Mouse (Mus musculus) forebrain, embryonic 12.5 days (tissue): ENCODE measurements around the gene Slc39a11. TPM values are rescaled to one million over a fixed set of nuclear protein-coding genes. Genes with fewer than 3 reads are reported as not detected.
A peak's percentile ranks its signal among the peaks of the same experiment; 100 is the strongest.

Experiments used
- ATAC-seq: fragments of 200-750 bp; cut with Nextera tagmentation; 2 replicates; pipeline ENCODE4 v1.8.0; 2017; ENCODE audit warnings: moderate TSS enrichment; ENCODE audit not compliant: low FRiP score
- H3K27ac ChIP-seq: fragments of 300-500 bp; sonication (generic); 2 replicates; pipeline ENCODE4 v1.5.1; 2016; ENCODE audit warnings: mild to moderate bottlenecking
- H3K27me3 ChIP-seq: fragments of 300-500 bp; sonication (generic); 2 replicates; pipeline ENCODE4 v1.6.1; 2016; ENCODE audit warnings: mild to moderate bottlenecking
- H3K36me3 ChIP-seq: fragments of 300-500 bp; sonication (generic); replicated peaks from 2 replicates; pipeline ENCODE4 v1.6.1; 2016; ENCODE audit warnings: mild to moderate bottlenecking
- H3K4me1 ChIP-seq: fragments of 300-500 bp; sonication (generic); 2 replicates; pipeline ENCODE4 v1.6.1; 2016
- H3K4me2 ChIP-seq: fragments of 300-500 bp; sonication (generic); 2 replicates; pipeline ENCODE4 v1.6.1; 2016; ENCODE audit warnings: mild to moderate bottlenecking, moderate library complexity
- H3K4me3 ChIP-seq: fragments of 300-500 bp; sonication (generic); replicated peaks from 2 replicates; pipeline ENCODE4 v1.5.1; 2016; ENCODE audit warnings: mild to moderate bottlenecking
- H3K9ac ChIP-seq: fragments of 300-500 bp; sonication (generic); 2 replicates; pipeline ENCODE4 v1.6.1; 2016; ENCODE audit warnings: mild to moderate bottlenecking
- H3K9me3 ChIP-seq: fragments of 300-500 bp; sonication (generic); 2 replicates; pipeline ENCODE4 v1.6.1; 2016
- WGBS: fragments of 180-500 bp; shearing (Covaris S2); methylation state at CpG from one replicate; pipeline ENCODE4 v1.1.7; 2016; 5-methylcytosine and 5-hydroxymethylcytosine counted together
- polyA plus RNA-seq: library from polyadenylated mRNA; unstranded; fragments of >200 nt; fragmentation: Nextera tagmentation; extraction: Ambion mirVana; gene quantifications from 2 replicates; pipeline ENCODE4 v1.2.1, GENCODE M21; 2016

Gene Slc39a11
- polyA plus RNA-seq, 1 experiment from 2014 or later: 25.1 TPM

DNA sequence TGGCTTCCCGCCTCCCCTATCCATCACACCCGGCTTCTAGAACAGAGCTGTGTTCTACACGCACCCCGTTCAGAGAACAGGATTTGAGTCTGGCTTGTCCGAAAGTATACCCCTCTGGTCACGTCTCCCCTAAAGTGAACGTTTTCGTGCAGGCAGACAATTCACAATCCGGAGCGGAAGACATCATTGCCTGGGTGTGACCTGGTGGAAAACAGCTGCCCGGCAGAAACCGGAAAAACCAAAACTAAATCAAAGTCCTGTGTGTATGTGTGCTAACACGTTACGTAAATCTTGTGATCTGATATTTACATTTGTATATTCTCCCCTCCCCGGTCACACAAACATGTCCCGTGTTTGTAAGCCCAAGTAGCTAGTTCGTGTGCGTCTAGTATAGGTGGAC is 24.4 kb downstream of the Slc39a11 start:
- peaks cover 7% of the 10 kb centered on the region for H3K4me1 ChIP-seq
- no peak overlapping the region for H3K27ac ChIP-seq
- ATAC-seq: no peak
- peaks cover 20% of the 10 kb centered on the region for H3K27me3 ChIP-seq
- peaks cover 8% of the 10 kb centered on the region; the same call in 1 of the 2 replicates for H3K36me3 ChIP-seq
- no peaks in the 10 kb centered on the region for H3K9me3 ChIP-seq
- H3K4me2 ChIP-seq: no peak overlapping the region
- no peak overlapping the region for H3K4me3 ChIP-seq
- WGBS: 93% methylated on average over 18 of the region's 18 CpGs
- H3K9ac ChIP-seq: no peak overlapping the region

DNA sequence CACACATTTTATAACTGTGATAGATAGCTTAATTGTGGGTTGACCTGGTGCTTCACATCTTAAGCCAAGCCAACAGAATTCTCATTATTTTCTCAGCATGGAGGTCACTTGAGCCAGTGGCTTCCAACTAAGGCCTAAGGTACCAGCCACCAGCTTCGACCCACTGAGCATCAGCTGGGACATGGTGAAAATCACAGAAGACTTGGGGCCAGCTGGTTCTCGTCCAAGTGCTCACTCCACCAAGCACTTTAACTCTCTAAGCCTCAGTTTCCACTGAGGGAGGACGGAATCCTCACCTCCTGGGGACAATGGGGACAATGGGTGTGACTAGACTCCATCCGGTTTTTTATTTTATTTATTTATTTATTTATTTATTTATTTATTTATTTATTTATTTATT is 27.9 kb downstream of the Slc39a11 start:
- H3K27ac ChIP-seq: no peak overlapping the region
- H3K27me3 ChIP-seq: peaks cover 49% of the 10 kb centered on the region
- 90% methylated on average over 4 of the region's 4 CpGs for WGBS

DNA sequence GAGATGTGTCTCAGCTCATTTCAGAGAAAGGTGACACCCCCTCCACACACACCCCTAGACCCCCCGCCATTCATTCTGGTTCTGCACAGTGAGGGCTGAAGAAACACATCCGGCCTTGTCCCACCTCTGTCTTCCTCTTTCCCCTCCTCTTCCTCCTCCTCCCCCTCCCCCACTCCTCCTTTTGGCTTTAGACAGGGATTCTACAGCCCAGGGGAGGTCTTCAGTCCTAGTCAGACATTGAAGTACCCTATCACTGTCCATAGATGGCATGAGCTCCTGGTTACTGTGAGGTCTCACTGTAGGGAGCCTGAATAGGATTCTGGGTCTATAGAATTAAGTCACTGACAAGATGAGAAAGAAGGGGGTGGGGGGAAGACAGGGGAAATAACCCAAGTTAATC is 28.9 kb downstream of the Slc39a11 start:
- H3K4me1 ChIP-seq: peaks cover 34% of the 10 kb centered on the region

More for the DNA sequence above, 27.9 kb downstream of the Slc39a11 start:
- H3K4me2 ChIP-seq: no peak overlapping the region
- no peaks in the 10 kb centered on the region for H3K9me3 ChIP-seq
- H3K36me3 ChIP-seq: peaks cover 8% of the 10 kb centered on the region; the same call in 1 of the 2 replicates
- no peak for ATAC-seq
- H3K9ac ChIP-seq: no peak overlapping the region
- H3K4me1 ChIP-seq: peaks cover 34% of the 10 kb centered on the region
- H3K4me3 ChIP-seq: no peak overlapping the region

DNA sequence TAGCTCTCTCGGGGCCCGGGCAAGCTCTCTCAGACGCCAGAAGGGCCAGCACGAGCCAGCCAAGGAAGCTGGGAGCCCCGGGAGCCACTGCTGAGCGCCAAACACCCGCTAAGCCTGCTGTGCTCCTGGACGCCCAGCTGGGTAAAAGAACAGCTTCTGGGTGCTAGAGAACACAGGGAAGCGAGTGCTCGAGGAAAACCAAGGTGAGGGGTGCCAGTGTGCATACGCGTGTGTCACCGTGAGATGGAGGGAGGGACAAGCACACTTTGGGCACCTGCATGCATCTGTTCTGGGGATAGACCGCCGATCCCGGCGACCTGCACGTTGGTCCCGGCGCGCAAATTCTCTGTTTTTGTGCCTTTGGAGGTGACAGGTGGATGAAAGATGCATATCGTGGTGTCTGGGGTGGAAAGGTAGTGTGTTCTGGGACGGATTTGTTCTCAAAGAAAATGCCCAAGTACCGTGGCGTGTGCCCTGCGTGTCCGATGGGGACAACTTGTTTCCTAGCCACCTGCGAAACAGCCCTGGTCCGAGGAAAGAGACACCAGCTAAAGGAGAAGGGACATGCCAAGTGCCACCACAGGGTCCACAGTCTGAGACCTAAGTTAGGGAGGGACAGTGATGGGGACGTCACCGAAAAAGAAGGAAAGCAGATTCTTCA is 30.3 kb downstream of the Slc39a11 start:
- Histone ChIP-seq H3K27ac (0 out of 2 replicates have a peak overlapping the region, but pooled peaks have one; percentile 36), H3K27me3 (peaks cover 50% of the 10 kb centered on the region), H3K4me2 (peak overlapping the region; percentile 98), H3K9ac (peak overlapping the region; percentile 59), H3K9me3 (no peaks in the 10 kb centered on the region), H3K4me1 (peaks cover 34% of the 10 kb centered on the region), H3K4me3 (peak overlapping the region; percentile 56), H3K36me3 (peaks cover 6% of the 10 kb centered on the region; the same call in 1 of the 2 replicates)
- 1% methylated on average over 31 of the region's 31 CpGs for WGBS
- 0 out of 2 replicates have a peak, but pooled peaks have one; percentile 4 for ATAC-seq

More for the DNA sequence above, 28.9 kb downstream of the Slc39a11 start:
- 61% methylated on average over 2 of the region's 2 CpGs for WGBS
- peak overlapping the region; percentile 56 for H3K4me3 ChIP-seq
- no peak for ATAC-seq
- H3K27me3 ChIP-seq: peaks cover 50% of the 10 kb centered on the region
- H3K9me3 ChIP-seq: no peaks in the 10 kb centered on the region
- no peak overlapping the region for H3K27ac ChIP-seq
- H3K36me3 ChIP-seq: peaks cover 8% of the 10 kb centered on the region; the same call in 1 of the 2 replicates
- H3K4me2 ChIP-seq: peak overlapping the region; percentile 98
- H3K9ac ChIP-seq: no peak overlapping the region

DNA sequence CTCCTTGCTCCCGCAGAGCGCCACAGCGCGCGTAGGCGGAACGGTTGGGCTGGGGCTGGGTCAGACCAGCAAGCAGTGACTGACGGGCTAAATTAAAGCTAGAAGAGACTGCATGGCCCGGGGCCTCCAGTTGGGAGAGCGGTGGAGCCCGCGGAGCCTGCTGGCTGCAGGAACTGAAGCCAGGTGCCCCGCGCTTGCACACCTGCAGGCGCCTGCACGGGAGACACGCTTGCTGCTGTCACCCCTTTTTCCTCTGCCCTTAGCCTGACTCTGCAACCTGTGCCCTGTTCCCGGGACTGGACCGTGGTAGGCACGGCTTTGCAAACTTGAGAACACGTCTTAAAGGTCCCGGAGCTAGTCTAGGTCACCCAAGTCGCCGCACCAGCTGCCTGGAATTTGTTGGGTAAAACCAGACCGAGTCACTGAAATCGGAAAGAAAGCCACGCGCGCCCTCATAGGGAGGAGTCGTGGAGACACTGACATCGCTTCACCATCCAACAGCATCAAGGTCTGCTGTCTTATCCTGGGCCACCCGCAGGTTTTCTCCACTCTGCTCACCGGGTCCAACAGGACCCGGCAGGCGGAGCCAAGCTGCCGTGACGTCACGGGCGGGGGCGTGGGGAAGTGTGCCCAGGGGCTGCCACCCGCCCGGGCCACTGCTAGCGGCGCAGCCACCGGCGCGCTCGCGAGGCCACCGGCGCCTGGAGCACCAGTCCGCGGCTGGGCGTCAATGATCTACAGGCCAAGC is 31.0 kb downstream of the Slc39a11 start, which contains the start of gene Sstr2:
Sstr2 (plus strand) TSS at position 671 of the 748 bp plus-strand sequence.
- H3K9me3 ChIP-seq: no peaks in the 10 kb centered on the region
- H3K36me3 ChIP-seq: no peaks in the 10 kb centered on the region
- 0 out of 2 replicates have a peak within 1 kb of the TSS, but pooled peaks have one; percentile 36 for H3K27ac ChIP-seq
- under 1% methylated on average over 54 of the region's 54 CpGs for WGBS
- H3K4me2 ChIP-seq: peak within 1 kb of the TSS; percentile 98
- H3K27me3 ChIP-seq: peaks cover 54% of the 10 kb centered on the region
- peak; percentile 82 for ATAC-seq
- peak within 1 kb of the TSS; percentile 59 for H3K9ac ChIP-seq
- H3K4me1 ChIP-seq: peaks cover 34% of the 10 kb centered on the region
- H3K4me3 ChIP-seq: peak within 1 kb of the TSS; percentile 56

DNA sequence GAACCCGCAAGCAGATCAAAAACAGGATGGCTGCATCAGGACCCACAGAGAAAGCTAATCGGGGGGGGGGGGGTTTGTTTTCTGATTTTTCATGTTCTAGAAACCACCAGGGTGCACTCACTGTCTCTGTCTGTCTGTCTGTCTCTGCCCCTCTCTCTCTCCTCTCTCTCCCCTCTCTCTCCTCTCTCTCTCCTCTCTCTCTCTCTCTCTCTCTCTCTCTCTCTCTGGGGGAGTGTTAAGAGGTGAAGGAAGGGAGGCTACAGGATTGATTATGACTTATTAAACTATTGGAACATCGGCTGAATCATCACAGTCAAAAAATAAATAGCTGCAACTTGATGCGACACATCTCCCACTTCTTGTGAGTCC is 31.6 kb downstream of the Slc39a11 start:
- peak overlapping the region; percentile 56 for H3K4me3 ChIP-seq
- H3K27ac ChIP-seq: 0 out of 2 replicates have a peak overlapping the region, but pooled peaks have one; percentile 13
- no peak for ATAC-seq
- H3K4me2 ChIP-seq: peak overlapping the region; percentile 98
- WGBS: 22% methylated on average over 4 of the region's 4 CpGs
- H3K9me3 ChIP-seq: no peaks in the 10 kb centered on the region
- H3K36me3 ChIP-seq: no peaks in the 10 kb centered on the region
- H3K9ac ChIP-seq: 0 out of 2 replicates have a peak overlapping the region, but pooled peaks have one; percentile 59
- peaks cover 56% of the 10 kb centered on the region for H3K27me3 ChIP-seq
- H3K4me1 ChIP-seq: peaks cover 34% of the 10 kb centered on the region

DNA sequence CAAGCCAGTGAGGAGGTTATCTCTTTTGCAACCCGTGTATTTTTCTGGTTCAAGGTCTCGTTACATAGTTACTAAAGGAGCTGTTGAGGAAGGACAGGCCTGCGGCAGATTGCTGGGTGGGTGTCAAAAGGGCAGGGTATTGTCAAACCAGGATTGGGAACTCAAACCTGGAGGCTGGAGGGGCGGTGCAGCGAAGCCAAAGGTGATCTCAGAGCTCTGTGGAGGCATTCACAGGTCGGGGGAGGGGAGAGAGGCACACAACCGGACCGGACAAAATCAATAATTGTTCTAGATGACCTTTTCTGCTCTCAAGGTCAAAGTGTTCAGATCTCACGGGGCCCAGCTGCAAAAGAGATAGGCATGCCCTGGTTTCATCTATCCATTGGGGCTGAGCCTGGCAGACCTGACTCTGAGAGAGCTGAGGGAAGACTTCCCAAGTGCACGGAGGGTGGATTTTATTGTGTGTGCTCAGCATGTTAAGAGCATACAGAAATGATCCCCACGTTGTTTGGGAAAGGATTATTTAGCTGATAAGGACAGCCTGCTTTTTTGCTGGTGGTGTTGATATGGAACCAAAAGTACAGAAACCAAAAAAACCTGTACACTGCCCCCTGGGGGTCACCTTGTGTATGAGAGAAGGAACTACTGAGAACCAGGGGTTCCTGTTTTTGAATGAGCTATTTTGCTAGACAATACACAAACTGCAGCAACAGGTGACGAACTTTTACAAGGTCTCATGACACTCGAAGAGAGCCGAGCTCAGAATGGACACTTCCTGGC is 32.6 kb downstream of the Slc39a11 start:
- H3K36me3 ChIP-seq: no peaks in the 10 kb centered on the region
- ATAC-seq: no peak
- 41% methylated on average over 14 of the region's 14 CpGs for WGBS
- peaks cover 36% of the 10 kb centered on the region for H3K4me1 ChIP-seq
- H3K4me3 ChIP-seq: no peak overlapping the region
- no peak overlapping the region for H3K4me2 ChIP-seq
- H3K27ac ChIP-seq: no peak overlapping the region
- peaks cover 56% of the 10 kb centered on the region for H3K27me3 ChIP-seq
- no peak overlapping the region for H3K9ac ChIP-seq
- no peaks in the 10 kb centered on the region for H3K9me3 ChIP-seq

DNA sequence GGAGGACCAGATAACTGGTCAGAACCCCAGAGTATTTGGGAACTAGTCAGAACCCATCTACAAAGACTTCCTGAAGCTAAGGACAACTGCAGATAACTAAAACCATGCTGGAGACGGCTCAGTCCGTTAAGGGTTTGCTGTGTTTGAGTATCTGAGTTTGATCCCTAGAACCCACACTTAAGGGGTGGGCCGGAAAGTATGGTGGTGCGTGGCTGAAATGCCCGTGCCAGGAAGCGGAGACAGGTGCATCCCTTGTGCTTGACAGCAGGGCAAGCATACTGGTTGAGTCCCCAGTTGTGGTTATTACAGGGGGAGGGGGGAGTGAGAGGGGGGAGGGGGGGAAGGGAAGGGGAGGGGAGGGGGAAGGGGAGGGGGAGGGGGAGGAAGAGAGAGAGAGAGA is 35.4 kb downstream of the Slc39a11 start:
- ATAC-seq: no peak
- H3K27me3 ChIP-seq: peaks cover 29% of the 10 kb centered on the region
- WGBS: 86% methylated on average over 6 of the region's 6 CpGs
- H3K9ac ChIP-seq: no peak overlapping the region
- H3K4me1 ChIP-seq: peaks cover 28% of the 10 kb centered on the region
- H3K36me3 ChIP-seq: no peaks in the 10 kb centered on the region
- no peak overlapping the region for H3K27ac ChIP-seq
- H3K4me3 ChIP-seq: no peak overlapping the region
- H3K9me3 ChIP-seq: no peaks in the 10 kb centered on the region
- H3K4me2 ChIP-seq: no peak overlapping the region

DNA sequence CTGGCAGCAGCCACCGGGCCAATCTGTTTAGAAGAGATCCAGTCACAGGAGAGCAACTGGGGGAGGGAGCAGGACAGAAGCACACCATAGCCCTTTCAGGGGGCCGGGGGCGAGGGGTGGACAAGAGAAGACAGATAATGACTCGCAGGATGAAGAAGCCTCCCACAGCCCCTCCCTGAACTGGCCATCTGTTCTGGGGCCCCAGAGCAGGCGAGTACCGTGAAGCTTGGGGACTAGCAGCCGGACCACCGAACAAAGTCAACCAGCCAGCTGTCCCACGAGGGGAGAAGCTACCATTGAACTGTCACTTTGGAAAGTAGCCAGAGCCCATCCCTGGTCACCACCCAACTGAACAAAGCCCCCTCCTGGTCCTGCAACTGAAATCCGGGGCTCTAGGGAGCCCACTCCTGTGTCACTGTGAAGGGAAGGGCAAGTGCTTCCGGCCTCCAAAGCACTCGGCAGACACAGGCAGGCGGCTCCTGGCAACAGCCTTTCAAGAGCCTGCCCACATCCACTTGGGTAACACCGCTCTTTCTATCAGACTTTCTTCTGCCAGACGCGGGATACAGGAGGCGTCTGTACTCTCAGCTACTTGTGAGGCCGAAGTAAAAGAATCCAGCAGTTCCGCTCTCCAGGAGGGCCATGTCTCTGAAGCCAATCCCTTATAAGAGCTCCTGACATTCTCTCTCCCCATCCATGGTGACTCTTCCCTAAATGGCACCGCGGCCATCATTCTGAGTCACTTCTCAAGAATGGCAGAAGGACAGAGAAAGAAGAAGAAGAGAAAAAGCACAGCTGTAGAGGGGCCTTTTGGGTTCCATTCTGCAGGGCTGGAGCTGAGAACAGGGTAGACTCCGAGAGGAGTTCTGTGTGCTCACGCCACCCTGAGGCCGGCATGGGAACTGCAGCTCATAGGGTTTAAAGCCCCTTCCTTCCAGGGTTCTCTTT is 37.9 kb downstream of the Slc39a11 start:
- peak overlapping the region; percentile 83 for H3K27ac ChIP-seq
- H3K4me2 ChIP-seq: peak overlapping the region; percentile 6; the same call in 1 of the 2 replicates
- peaks cover 6% of the 10 kb centered on the region; the same call in 1 of the 2 replicates for H3K27me3 ChIP-seq
- no peaks in the 10 kb centered on the region for H3K9me3 ChIP-seq
- H3K4me1 ChIP-seq: peaks cover 10% of the 10 kb centered on the region
- H3K9ac ChIP-seq: peak overlapping the region; percentile 21; the same call in 1 of the 2 replicates
- no peak overlapping the region for H3K4me3 ChIP-seq
- WGBS: 29% methylated on average over 24 of the region's 24 CpGs
- ATAC-seq: peak; percentile 77; the same call in 1 of the 2 replicates
- H3K36me3 ChIP-seq: no peaks in the 10 kb centered on the region

DNA sequence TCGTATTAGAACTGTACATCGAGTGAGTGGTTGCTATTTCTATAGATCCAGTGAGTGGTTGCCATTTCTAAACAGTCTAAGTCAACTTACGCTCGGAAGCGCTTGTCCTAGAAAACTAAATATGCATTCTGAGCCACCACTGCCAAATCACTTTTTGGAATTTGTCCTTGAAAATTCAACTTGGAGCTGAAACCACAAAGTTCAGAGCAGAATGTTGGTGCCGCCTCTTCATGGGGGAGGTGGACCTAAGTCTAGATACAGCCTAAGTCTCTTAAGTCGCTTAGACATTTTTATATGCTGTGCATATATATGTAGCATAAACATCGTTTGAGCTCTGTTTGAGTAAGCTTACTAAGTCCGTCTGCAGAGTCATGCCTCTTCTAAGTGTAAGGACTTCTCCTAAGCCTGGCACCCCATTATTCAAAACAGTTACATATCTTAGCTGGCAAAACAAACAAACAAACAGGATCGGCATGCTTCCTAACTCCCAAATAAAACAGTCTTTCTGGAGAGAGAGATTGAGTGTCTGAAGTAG is 38.7 kb downstream of the Slc39a11 start:
- ATAC-seq: no peak
- H3K9ac ChIP-seq: 0 out of 2 replicates have a peak overlapping the region, but pooled peaks have one; percentile 21
- H3K4me3 ChIP-seq: no peak overlapping the region
- no peaks in the 10 kb centered on the region for H3K36me3 ChIP-seq
- WGBS: 91% methylated on average over 10 of the region's 10 CpGs
- peaks cover 6% of the 10 kb centered on the region; the same call in 1 of the 2 replicates for H3K27me3 ChIP-seq
- H3K4me1 ChIP-seq: peaks cover 10% of the 10 kb centered on the region
- peak overlapping the region; percentile 83 for H3K27ac ChIP-seq
- no peaks in the 10 kb centered on the region for H3K9me3 ChIP-seq
- no peak overlapping the region for H3K4me2 ChIP-seq

DNA sequence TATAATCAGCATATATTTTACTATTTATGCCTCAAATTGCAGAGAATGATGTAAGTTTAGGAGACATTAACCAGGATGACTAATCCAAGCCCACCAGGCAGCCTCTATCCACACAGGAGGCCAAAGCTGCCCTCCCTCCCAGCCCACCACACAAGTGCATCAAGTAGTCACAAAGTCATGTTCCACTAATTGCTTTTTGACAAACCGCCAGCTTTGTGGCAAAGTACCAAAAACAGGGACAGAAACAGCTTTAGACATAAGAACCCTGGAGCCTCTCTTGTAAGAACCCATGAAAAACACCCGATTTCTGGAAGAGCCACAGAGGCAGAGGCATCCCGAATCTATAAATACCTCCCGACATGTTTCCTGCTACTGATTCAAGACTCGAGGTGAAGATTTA is 39.6 kb downstream of the Slc39a11 start:
- no peak overlapping the region for H3K27ac ChIP-seq
- no peak for ATAC-seq
- H3K4me2 ChIP-seq: no peak overlapping the region
- H3K9ac ChIP-seq: no peak overlapping the region
- peaks cover 6% of the 10 kb centered on the region; the same call in 1 of the 2 replicates for H3K27me3 ChIP-seq
- H3K4me1 ChIP-seq: peaks cover 10% of the 10 kb centered on the region
- no peak overlapping the region for H3K4me3 ChIP-seq
- H3K36me3 ChIP-seq: no peaks in the 10 kb centered on the region
- 88% methylated on average over 5 of the region's 5 CpGs for WGBS
- no peaks in the 10 kb centered on the region for H3K9me3 ChIP-seq
